Mouse (Mus musculus) kidney, postnatal 10 days (tissue): Measurements from ENCODE around the gene Phc2.

Source experiments
- DNase-seq: peaks from one replicate; pipeline ENCODE4 v3.0.0; 2021; ENCODE audit warnings: mixed read lengths

The Phc2 gene

GRCm38 (mm10) chr4:128692149-128692925 is 37.8 kb downstream of the Phc2 start:
- DNase-seq: no peak

- no peak for DNase-seq
Measured at GRCm38 (mm10) chr4:128693207-128693606, 38.7 kb downstream of the Phc2 start.

GRCm38 (mm10) chr4:128694315-128694714 is 39.8 kb downstream of the Phc2 start:
- no peak for DNase-seq

GRCm38 (mm10) chr4:128695149-128695548 is 40.6 kb downstream of the Phc2 start:
- DNase-seq: no peak

- peak; percentile 77 for DNase-seq
Measured at GRCm38 (mm10) chr4:128698011-128698861, 43.7 kb downstream of the Phc2 start.

GRCm38 (mm10) chr4:128699916-128700315 is 45.4 kb downstream of the Phc2 start:
- DNase-seq: no peak

GRCm38 (mm10) chr4:128700543-128700942 is 46.0 kb downstream of the Phc2 start:
- no peak for DNase-seq

GRCm38 (mm10) chr4:128705138-128705720 is 50.7 kb downstream of the Phc2 start:
- no peak for DNase-seq

- peak; percentile 71 for DNase-seq
Measured at GRCm38 (mm10) chr4:128706626-128707025, 52.1 kb downstream of the Phc2 start.

- DNase-seq: no peak
Measured at GRCm38 (mm10) chr4:128707384-128707783, 52.9 kb downstream of the Phc2 start.

- DNase-seq: no peak
Measured at GRCm38 (mm10) chr4:128709061-128709780, 54.7 kb downstream of the Phc2 start.

GRCm38 (mm10) chr4:128709781-128710166 is 55.3 kb downstream of the Phc2 start:
- DNase-seq: no peak

- no peak for DNase-seq
Measured at GRCm38 (mm10) chr4:128710286-128710685, 55.8 kb downstream of the Phc2 start.

GRCm38 (mm10) chr4:128710800-128711199 is 56.3 kb downstream of the Phc2 start:
- DNase-seq: no peak

GRCm38 (mm10) chr4:128711455-128712135 is 57.1 kb downstream of the Phc2 start:
- DNase-seq: peak; percentile 95

- DNase-seq: no peak
Measured at GRCm38 (mm10) chr4:128712136-128712655, 57.7 kb downstream of the Phc2 start.

- no peak for DNase-seq
Measured at GRCm38 (mm10) chr4:128712941-128713340, 58.4 kb downstream of the Phc2 start.

GRCm38 (mm10) chr4:128715241-128716204 is 61.0 kb downstream of the Phc2 start:
- DNase-seq: peak; percentile 69

GRCm38 (mm10) chr4:128716279-128716678 is 61.8 kb downstream of the Phc2 start:
- DNase-seq: no peak

GRCm38 (mm10) chr4:128716731-128717130 is 62.2 kb downstream of the Phc2 start:
- no peak for DNase-seq

- peak; percentile 87 for DNase-seq
Measured at GRCm38 (mm10) chr4:128720110-128720509, 65.6 kb downstream of the Phc2 start.
